Mouse (Mus musculus): Measurements from ENCODE around the gene 1700022I11Rik.

GRCm38 (mm10) chr4:43032501-43032900 is 63.1 kb downstream of the 1700022I11Rik start:
- no peak for TF ChIP-seq CTCF (IDR thresholded peaks at IDR 0.05)
- TF ChIP-seq EP300 (IDR thresholded peaks at IDR 0.05) = no peak

Measured in lung, postnatal 0 days (tissue).